Mouse (Mus musculus) heart, embryonic 12.5 days (tissue): ENCODE data around the gene Oxsm. TPM values are rescaled to one million over a fixed set of nuclear protein-coding genes. Genes with fewer than 3 reads are reported as not detected.

Experiments
- ATAC-seq: fragments of 200-750 bp; cut with Nextera tagmentation; 2 replicates; pipeline ENCODE4 v1.8.0; 2017; ENCODE audit warnings: moderate TSS enrichment, moderate library complexity; ENCODE audit not compliant: insufficient number of reproducible peaks, low FRiP score
- H3K27ac ChIP-seq: fragments of 300-500 bp; sonication (generic); 2 replicates; pipeline ENCODE4 v1.5.1; 2016; ENCODE audit warnings: mild to moderate bottlenecking, moderate library complexity; ENCODE audit not compliant: poor library complexity, severe bottlenecking
- H3K27me3 ChIP-seq: fragments of 300-500 bp; sonication (generic); replicated peaks from 2 replicates; pipeline ENCODE4 v1.6.1; 2016; ENCODE audit warnings: mild to moderate bottlenecking, moderate library complexity
- H3K36me3 ChIP-seq: fragments of 300-500 bp; sonication (generic); 2 replicates; pipeline ENCODE4 v1.6.1; 2016; ENCODE audit warnings: mild to moderate bottlenecking, moderate library complexity
- H3K4me1 ChIP-seq: fragments of 300-500 bp; sonication (generic); replicated peaks from 2 replicates; pipeline ENCODE4 v1.6.1; 2016; ENCODE audit warnings: mild to moderate bottlenecking
- H3K4me2 ChIP-seq: fragments of 300-500 bp; sonication (generic); 2 replicates; pipeline ENCODE4 v1.6.1; 2016; ENCODE audit warnings: mild to moderate bottlenecking, moderate library complexity
- H3K4me3 ChIP-seq: fragments of 300-500 bp; sonication (generic); 2 replicates; pipeline ENCODE4 v1.5.1; 2016; ENCODE audit warnings: mild to moderate bottlenecking
- H3K9ac ChIP-seq: fragments of 300-500 bp; sonication (generic); 2 replicates; pipeline ENCODE4 v1.6.1; 2016; ENCODE audit warnings: mild to moderate bottlenecking, moderate library complexity
- H3K9me3 ChIP-seq: fragments of 300-500 bp; sonication (generic); replicated peaks from 2 replicates; pipeline ENCODE4 v1.6.1; 2016; ENCODE audit warnings: mild to moderate bottlenecking, moderate library complexity
- WGBS: fragments of 180-500 bp; shearing (Covaris S2); methylation state at CpG from one replicate; pipeline ENCODE4 v1.1.7; 2016; 5-methylcytosine and 5-hydroxymethylcytosine counted together
- polyA plus RNA-seq: library from polyadenylated mRNA; unstranded; fragments of >200 nt; fragmentation: Nextera tagmentation; extraction: Ambion mirVana; gene quantifications from 2 replicates; pipeline ENCODE4 v1.2.1, GENCODE M21; 2016

Gene Oxsm
- polyA plus RNA-seq, 1 experiment from 2014 or later: 2.8 TPM

DNA sequence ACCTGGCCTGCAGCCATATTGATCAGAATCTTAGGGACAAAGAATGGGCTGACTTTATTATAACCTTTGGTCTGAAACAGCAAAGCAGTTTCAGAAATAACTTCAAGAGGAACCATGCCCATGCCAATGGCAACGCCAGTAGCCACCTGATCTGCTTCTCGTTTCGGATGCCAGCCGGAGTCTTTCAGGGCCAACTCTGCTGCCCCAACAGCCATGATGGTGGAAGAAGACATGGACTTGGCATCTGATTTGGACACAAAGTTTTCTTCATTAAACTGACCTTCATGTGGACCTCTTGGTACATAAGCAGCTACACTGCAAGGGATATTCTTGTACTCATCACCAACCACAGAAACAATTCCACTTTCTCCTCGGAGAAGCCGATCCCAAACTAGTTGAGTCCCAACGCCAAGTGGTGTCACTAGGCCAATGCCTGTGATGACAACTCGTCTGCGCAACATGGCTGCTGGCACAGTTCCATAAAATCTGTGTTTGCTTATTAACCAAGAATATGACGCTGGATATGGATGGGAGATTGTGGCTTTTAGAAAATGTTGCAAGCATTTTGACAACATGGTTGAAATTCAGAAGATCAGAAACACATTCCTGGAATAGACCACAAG lies 7.3 kb downstream of the Oxsm start:
- Histone ChIP-seq H3K36me3 (peaks cover 10% of the 10 kb centered on the region), H3K9ac (no peak overlapping the region), H3K4me1 (no peaks in the 10 kb centered on the region; the same call in 1 of the 2 replicates), H3K27me3 (no peaks in the 10 kb centered on the region), H3K27ac (no peak overlapping the region), H3K4me2 (peak overlapping the region; percentile 64), H3K9me3 (peaks cover 6% of the 10 kb centered on the region; the same call in 1 of the 2 replicates), H3K4me3 (peak overlapping the region; percentile 61)
- WGBS: 93% methylated on average over 10 of the region's 10 CpGs
- ATAC-seq: no peak

DNA sequence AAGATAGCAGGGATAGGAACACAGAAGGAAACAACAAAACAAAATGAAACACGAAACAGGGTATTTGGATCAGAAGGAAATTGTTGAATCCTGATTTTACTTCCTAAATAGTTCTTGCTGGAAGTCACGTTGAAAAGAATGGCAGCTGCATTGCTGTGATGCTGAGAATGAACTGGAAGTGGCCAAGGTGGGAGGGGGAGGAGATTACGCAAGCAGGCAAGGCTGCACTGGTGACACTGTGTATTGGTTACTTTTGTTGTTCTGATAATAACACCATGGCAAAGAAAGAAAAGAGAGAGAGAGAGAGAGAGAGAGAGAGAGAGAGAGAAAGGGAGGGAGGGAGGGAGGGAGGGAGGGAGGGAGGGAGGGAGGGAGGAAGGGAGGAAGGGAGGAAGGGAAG lies 13.1 kb downstream of the Oxsm start:
- Histone ChIP-seq H3K4me2 (no peak overlapping the region), H3K9me3 (peaks cover 8% of the 10 kb centered on the region; the same call in 1 of the 2 replicates), H3K27ac (no peak overlapping the region), H3K36me3 (peaks cover 10% of the 10 kb centered on the region), H3K27me3 (no peaks in the 10 kb centered on the region; the same call in 1 of the 2 replicates), H3K4me1 (no peaks in the 10 kb centered on the region), H3K9ac (no peak overlapping the region), H3K4me3 (no peak overlapping the region)
- WGBS: 73% methylated on average over 3 of the region's 3 CpGs
- no peak for ATAC-seq

DNA sequence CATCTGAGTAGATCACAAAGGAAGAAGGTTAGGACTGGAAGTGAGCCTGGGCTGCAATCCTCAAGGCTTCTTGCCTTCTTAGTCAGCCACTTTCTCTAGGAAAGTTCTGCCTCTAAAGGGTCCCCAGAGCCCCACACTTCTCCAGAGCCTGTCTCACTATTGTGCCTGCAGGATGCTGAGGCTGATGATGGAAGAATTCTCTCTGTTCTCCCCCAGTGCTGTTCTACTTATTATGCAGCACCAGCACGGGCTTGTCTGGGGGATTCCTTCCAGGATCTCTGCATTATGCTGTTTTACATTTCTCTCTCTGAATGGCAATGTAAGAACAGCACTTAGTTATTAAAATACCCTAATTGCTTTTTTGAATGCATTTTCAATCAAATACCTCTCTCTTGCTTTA lies 16.1 kb downstream of the Oxsm start:
- Histone ChIP-seq H3K27me3 (no peaks in the 10 kb centered on the region; the same call in 1 of the 2 replicates), H3K4me1 (no peaks in the 10 kb centered on the region), H3K9ac (no peak overlapping the region), H3K4me2 (no peak overlapping the region), H3K9me3 (peaks cover 8% of the 10 kb centered on the region; the same call in 1 of the 2 replicates), H3K4me3 (no peak overlapping the region), H3K27ac (no peak overlapping the region), H3K36me3 (no peaks in the 10 kb centered on the region)
- 32% methylated on average over 1 of the region's 1 CpGs for WGBS
- ATAC-seq: no peak

- ATAC-seq: no peak
- H3K4me2 ChIP-seq: no peak overlapping the region
- H3K27me3 ChIP-seq: no peaks in the 10 kb centered on the region; the same call in 1 of the 2 replicates
- no peak overlapping the region for H3K27ac ChIP-seq
- no peaks in the 10 kb centered on the region for H3K36me3 ChIP-seq
- H3K9me3 ChIP-seq: no peaks in the 10 kb centered on the region
- no peaks in the 10 kb centered on the region for H3K4me1 ChIP-seq
- H3K4me3 ChIP-seq: no peak overlapping the region
- H3K9ac ChIP-seq: no peak overlapping the region
Observed at GRCm38 (mm10) chr14:16230581-16230980, 19.0 kb downstream of the Oxsm start.

- WGBS: 77% methylated on average over 2 of the region's 2 CpGs
- ATAC-seq: no peak
Observed at GRCm38 (mm10) chr14:16229395-16229794, 20.2 kb downstream of the Oxsm start.

GRCm38 (mm10) chr14:16219015-16219414 lies 30.6 kb downstream of the Oxsm start:
- H3K4me3 ChIP-seq: no peak overlapping the region
- ATAC-seq: no peak
- 53% methylated on average over 2 of the region's 2 CpGs for WGBS

More at GRCm38 (mm10) chr14:16229395-16229794, 20.2 kb downstream of the Oxsm start:
- Histone ChIP-seq H3K27me3 (no peaks in the 10 kb centered on the region; the same call in 1 of the 2 replicates), H3K9ac (no peak overlapping the region), H3K27ac (no peak overlapping the region), H3K4me2 (no peak overlapping the region), H3K9me3 (no peaks in the 10 kb centered on the region), H3K36me3 (no peaks in the 10 kb centered on the region), H3K4me3 (no peak overlapping the region), H3K4me1 (no peaks in the 10 kb centered on the region)

DNA sequence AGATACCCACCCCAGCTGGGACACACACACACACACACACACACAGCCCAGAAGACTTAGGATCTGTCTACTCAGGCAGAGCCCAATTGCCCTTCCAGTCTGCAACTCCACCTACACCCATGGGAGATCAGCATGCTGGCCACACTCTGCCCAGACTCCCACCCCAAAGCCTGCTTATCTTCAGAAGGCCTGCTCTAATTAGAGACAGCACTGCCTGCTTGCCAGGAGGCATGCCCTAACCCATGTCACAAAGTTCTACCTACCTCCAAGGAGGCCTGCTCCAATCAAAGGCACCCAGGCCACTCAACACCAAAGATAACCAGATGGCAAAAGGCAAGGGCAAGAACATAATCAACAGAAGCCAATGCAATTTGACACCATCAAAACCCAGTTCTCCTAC lies 41.9 kb downstream of the Oxsm start:
- Histone ChIP-seq H3K4me1 (no peaks in the 10 kb centered on the region; the same call in 1 of the 2 replicates), H3K4me3 (no peak overlapping the region), H3K4me2 (no peak overlapping the region), H3K9me3 (no peaks in the 10 kb centered on the region), H3K27me3 (no peaks in the 10 kb centered on the region), H3K9ac (no peak overlapping the region), H3K36me3 (no peaks in the 10 kb centered on the region), H3K27ac (no peak overlapping the region)
- no peak for ATAC-seq

More at GRCm38 (mm10) chr14:16219015-16219414, 30.6 kb downstream of the Oxsm start:
- no peak overlapping the region for H3K27ac ChIP-seq
- H3K9ac ChIP-seq: no peak overlapping the region
- no peaks in the 10 kb centered on the region for H3K27me3 ChIP-seq
- H3K4me2 ChIP-seq: no peak overlapping the region
- H3K4me1 ChIP-seq: no peaks in the 10 kb centered on the region
- no peaks in the 10 kb centered on the region for H3K36me3 ChIP-seq
- H3K9me3 ChIP-seq: no peaks in the 10 kb centered on the region

DNA sequence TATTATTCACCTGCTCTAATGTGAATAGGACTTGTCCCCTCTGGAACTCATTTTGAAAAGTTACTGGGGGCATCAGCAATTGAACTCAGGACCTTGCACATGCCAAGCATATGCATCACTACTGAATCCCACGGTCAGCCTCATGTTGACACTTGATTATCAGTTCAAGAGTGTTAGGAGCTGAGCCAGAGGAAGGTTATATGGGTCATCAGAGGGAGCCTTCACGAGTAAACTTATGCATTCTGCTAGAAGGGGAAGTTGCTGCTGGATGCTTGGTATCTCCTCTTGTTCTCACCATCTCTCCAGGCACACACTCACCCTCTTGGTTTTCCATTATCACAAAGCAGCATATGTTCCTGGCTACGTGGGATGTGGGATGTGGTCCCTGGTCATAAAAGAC lies 47.9 kb downstream of the Oxsm start:
- Histone ChIP-seq H3K9ac (no peak overlapping the region), H3K27ac (no peak overlapping the region), H3K36me3 (no peaks in the 10 kb centered on the region), H3K4me3 (no peak overlapping the region), H3K4me2 (no peak overlapping the region), H3K4me1 (peaks cover 12% of the 10 kb centered on the region), H3K9me3 (no peaks in the 10 kb centered on the region), H3K27me3 (no peaks in the 10 kb centered on the region)
- 16% methylated on average over 3 of the region's 3 CpGs for WGBS
- no peak for ATAC-seq

- WGBS: 44% methylated on average over 8 of the region's 8 CpGs
- no peaks in the 10 kb centered on the region for H3K36me3 ChIP-seq
- H3K9me3 ChIP-seq: no peaks in the 10 kb centered on the region
- peak overlapping the region; percentile 23; the same call in 1 of the 2 replicates for H3K4me2 ChIP-seq
- H3K4me1 ChIP-seq: peaks cover 12% of the 10 kb centered on the region
- H3K4me3 ChIP-seq: no peak overlapping the region
- H3K27ac ChIP-seq: no peak overlapping the region
- no peaks in the 10 kb centered on the region for H3K27me3 ChIP-seq
- H3K9ac ChIP-seq: no peak overlapping the region; the same call in 1 of the 2 replicates
- peak; percentile 22; the same call in 1 of the 2 replicates for ATAC-seq
Observed at GRCm38 (mm10) chr14:16200969-16201638, 48.5 kb downstream of the Oxsm start.

DNA sequence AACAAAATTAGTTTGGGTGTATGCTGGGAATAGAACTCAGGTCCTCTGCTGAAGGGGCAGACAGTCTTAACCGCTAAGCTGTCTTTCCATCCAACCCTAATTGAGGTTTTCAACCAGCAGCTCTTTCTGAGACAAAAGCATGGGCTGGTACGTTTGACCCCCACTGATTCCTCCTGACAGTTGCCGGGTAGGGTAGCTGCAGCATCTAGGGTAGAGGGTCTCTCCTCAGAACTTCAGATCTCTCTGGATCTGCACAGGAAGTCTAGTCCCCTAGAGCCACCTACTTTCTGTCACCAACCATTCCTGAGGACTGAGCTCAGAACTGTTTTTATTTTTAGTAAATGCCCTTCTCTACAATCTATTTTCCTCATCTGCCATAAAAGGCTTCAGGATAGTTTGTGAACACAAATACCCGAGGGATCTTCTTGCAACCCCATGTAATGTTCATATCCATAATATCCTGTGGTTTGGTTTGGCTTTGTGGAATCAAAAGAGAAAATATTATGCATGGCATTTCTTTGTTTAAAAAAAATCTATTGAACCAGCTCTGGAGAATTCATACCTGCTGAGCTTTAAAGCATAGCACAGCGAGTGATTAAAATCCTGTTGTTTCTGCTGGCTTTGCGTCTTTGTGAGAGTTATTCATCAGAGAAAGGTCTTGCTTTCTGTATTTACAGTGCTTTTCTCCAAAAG lies 49.2 kb downstream of the Oxsm start:
- Histone ChIP-seq H3K4me3 (no peak overlapping the region), H3K27ac (no peak overlapping the region), H3K4me2 (no peak overlapping the region; the same call in 1 of the 2 replicates), H3K27me3 (no peaks in the 10 kb centered on the region), H3K9me3 (no peaks in the 10 kb centered on the region), H3K36me3 (no peaks in the 10 kb centered on the region), H3K9ac (no peak overlapping the region), H3K4me1 (peaks cover 12% of the 10 kb centered on the region)
- ATAC-seq: no peak
- 44% methylated on average over 6 of the region's 6 CpGs for WGBS

GRCm38 (mm10) chr14:16196518-16196917 lies 53.1 kb downstream of the Oxsm start:
- Histone ChIP-seq H3K4me2 (no peak overlapping the region), H3K27ac (no peak overlapping the region), H3K27me3 (no peaks in the 10 kb centered on the region), H3K9ac (no peak overlapping the region), H3K4me1 (peaks cover 12% of the 10 kb centered on the region), H3K36me3 (no peaks in the 10 kb centered on the region), H3K9me3 (no peaks in the 10 kb centered on the region), H3K4me3 (no peak overlapping the region)
- no peak for ATAC-seq
- 58% methylated on average over 4 of the region's 4 CpGs for WGBS
